Mouse (Mus musculus) liver, adult (tissue): ENCODE data around the gene Pomc.

Experiments
- GATA4 ChIP-seq: IDR thresholded peaks from 2 replicates; pipeline ENCODE4 v1.6.1; 2014; ENCODE audit warnings: mild to moderate bottlenecking, low read length; ENCODE audit not compliant: insufficient replicate concordance

Gene Pomc

GRCm38 (mm10) chr12:3954651-3955050 is at the start of gene Pomc:
TSS of gene Pomc (plus strand) at chr12:3954951.
- no peak for TF ChIP-seq GATA4

GRCm38 (mm10) chr12:3905436-3905835 is 49.3 kb upstream of the Pomc start:
- TF ChIP-seq GATA4: no peak

- TF ChIP-seq GATA4: no peak
Observed at GRCm38 (mm10) chr12:3906308-3906707, 48.4 kb upstream of the Pomc start.

- TF ChIP-seq GATA4: no peak
Observed at GRCm38 (mm10) chr12:3907008-3907407, 47.7 kb upstream of the Pomc start.

- TF ChIP-seq GATA4: no peak
Observed at GRCm38 (mm10) chr12:3907418-3907817, 47.3 kb upstream of the Pomc start.

GRCm38 (mm10) chr12:3910466-3911093 is 44.2 kb upstream of the Pomc start:
- TF ChIP-seq GATA4: no peak

- TF ChIP-seq GATA4: no peak; the same call in 1 of the 2 replicates
Observed at GRCm38 (mm10) chr12:3911831-3912348, 42.9 kb upstream of the Pomc start.

GRCm38 (mm10) chr12:3915852-3916251 is 38.9 kb upstream of the Pomc start:
- no peak for TF ChIP-seq GATA4

GRCm38 (mm10) chr12:3917668-3918341 is 36.9 kb upstream of the Pomc start:
- TF ChIP-seq GATA4: no peak

GRCm38 (mm10) chr12:3918577-3918976 is 36.2 kb upstream of the Pomc start:
- TF ChIP-seq GATA4: no peak

GRCm38 (mm10) chr12:3919423-3919822 is 35.3 kb upstream of the Pomc start:
- no peak for TF ChIP-seq GATA4

GRCm38 (mm10) chr12:3926127-3926526 is 28.6 kb upstream of the Pomc start:
- TF ChIP-seq GATA4: no peak

- no peak for TF ChIP-seq GATA4
Observed at GRCm38 (mm10) chr12:3928841-3929240, 25.9 kb upstream of the Pomc start.

- TF ChIP-seq GATA4: no peak
Observed at GRCm38 (mm10) chr12:3942026-3942425, 12.7 kb upstream of the Pomc start.

GRCm38 (mm10) chr12:3944454-3945073 is 10.2 kb upstream of the Pomc start:
- no peak for TF ChIP-seq GATA4

- no peak for TF ChIP-seq GATA4
Observed at GRCm38 (mm10) chr12:3947503-3947902, 7.2 kb upstream of the Pomc start.
